6 mouse cellular contexts compared by ENCODE assay signal in genomic region chr7:31140302-31140701, GRCm38 (mm10).
"Had no signal": no experiment of that assay in that cellular context is flagged by ENCODE, and none has a peak within 500 bp of the region (broad histone marks: within the 10 kb centered on the region; RNA-seq: fewer than 3 reads in every experiment).

No protein-coding gene starts in this region.

- H3K4me1 ChIP-seq: limb, embryonic 15.5 days; neural tube, embryonic 13.5 days had no signal

- H3K27me3 ChIP-seq: limb, embryonic 15.5 days; liver, embryonic 12.5 days; neural tube, embryonic 13.5 days had no signal

- H3K9me3 ChIP-seq: limb, embryonic 15.5 days; liver, embryonic 12.5 days; neural tube, embryonic 13.5 days had no signal

- H3K4me3 ChIP-seq: limb, embryonic 15.5 days; liver, embryonic 12.5 days; neural tube, embryonic 13.5 days had no signal

- H3K9ac ChIP-seq: limb, embryonic 15.5 days; liver, embryonic 12.5 days; lung, embryonic 14.5 days; neural tube, embryonic 13.5 days had no signal

- H3K27ac ChIP-seq: limb, embryonic 15.5 days; liver, embryonic 12.5 days; neural tube, embryonic 13.5 days had no signal

- H3K4me2 ChIP-seq: limb, embryonic 15.5 days; liver, embryonic 12.5 days; lung, embryonic 14.5 days; midbrain, embryonic 11.5 days; neural tube, embryonic 13.5 days had no signal

- DNase-seq: layer of hippocampus, adult 9-11 months had no signal
